Mouse (Mus musculus) midbrain, embryonic 11.5 days (tissue): ENCODE data around the gene Xpr1. TPM values are rescaled to one million over a fixed set of nuclear protein-coding genes. Genes with fewer than 3 reads are reported as not detected.
A peak's percentile ranks its signal among the peaks of the same experiment; 100 is the strongest.
"Not testable (repeated sequence)": the region's sequence is repeated elsewhere in the genome, so short reads cannot be mapped to it uniquely, and the experiment has no call there.

Experiments
- ATAC-seq: fragments of 200-750 bp; cut with Nextera tagmentation; 2 replicates; pipeline ENCODE4 v1.8.0; 2017; ENCODE audit warnings: moderate TSS enrichment, moderate library complexity; ENCODE audit not compliant: low FRiP score
- DNase-seq: peaks from one replicate; pipeline ENCODE4 v3.0.0; 2015; ENCODE audit warnings: low spot score; ENCODE audit errors: missing footprints
- H3K27ac ChIP-seq: fragments of 300-500 bp; sonication (generic); 2 replicates; pipeline ENCODE4 v1.5.1; 2014; ENCODE audit warnings: low read depth, low read length
- H3K27me3 ChIP-seq: fragments of 300-500 bp; sonication (generic); 2 replicates; pipeline ENCODE4 v1.6.1; 2014; ENCODE audit warnings: mild to moderate bottlenecking, low read length, moderate library complexity, mixed read lengths; ENCODE audit not compliant: control insufficient read depth, insufficient read depth
- H3K36me3 ChIP-seq: fragments of 300-500 bp; sonication (generic); 2 replicates; pipeline ENCODE4 v1.6.1; 2014; ENCODE audit warnings: mild to moderate bottlenecking, low read length, moderate library complexity, mixed read lengths; ENCODE audit not compliant: control insufficient read depth, insufficient read depth
- H3K4me1 ChIP-seq: fragments of 300-500 bp; sonication (generic); 2 replicates; pipeline ENCODE4 v1.6.1; 2014; ENCODE audit warnings: low read length; ENCODE audit not compliant: control insufficient read depth, insufficient read depth
- H3K4me2 ChIP-seq: fragments of 300-500 bp; sonication (generic); 2 replicates; pipeline ENCODE4 v1.6.1; 2014; ENCODE audit warnings: mild to moderate bottlenecking, moderate library complexity
- H3K4me3 ChIP-seq: fragments of 300-500 bp; sonication (generic); 2 replicates; pipeline ENCODE4 v1.5.1; 2014; ENCODE audit warnings: low read depth, low read length
- H3K9ac ChIP-seq: fragments of 300-500 bp; sonication (generic); 2 replicates; pipeline ENCODE4 v1.6.1; 2014; ENCODE audit warnings: low read length
- H3K9me3 ChIP-seq: fragments of 300-500 bp; sonication (generic); 2 replicates; pipeline ENCODE4 v1.6.1; 2016; ENCODE audit warnings: low read length; ENCODE audit not compliant: control insufficient read depth
- WGBS: fragments of 180-500 bp; shearing (Covaris S2); extraction: QIAGEN DNeasy Blood & Tissue Kit; methylation state at CpG from one replicate; pipeline ENCODE4 v1.1.7; 2014; 5-methylcytosine and 5-hydroxymethylcytosine counted together
- polyA plus RNA-seq: library from polyadenylated mRNA; unstranded; fragments of >200 nt; fragmentation: Nextera tagmentation; extraction: Ambion mirVana; gene quantifications from 2 replicates; pipeline ENCODE4 v1.2.1, GENCODE M21; 2014

Gene Xpr1
- polyA plus RNA-seq, 1 experiment from 2014 or later: 14.7 TPM

GRCm38 (mm10) chr1:155288033-155288432 lies 129.2 kb downstream of the Xpr1 start:
- H3K9ac ChIP-seq: no peak overlapping the region
- H3K27me3 ChIP-seq: no peaks in the 10 kb centered on the region
- ATAC-seq (no peak), DNase-seq (peak; percentile 8)
- no peak overlapping the region for H3K4me2 ChIP-seq
- H3K9me3 ChIP-seq: no peaks in the 10 kb centered on the region
- WGBS: 80% methylated on average over 3 of the region's 3 CpGs
- H3K27ac ChIP-seq: no peak overlapping the region
- H3K4me1 ChIP-seq: no peaks in the 10 kb centered on the region
- H3K36me3 ChIP-seq: peaks cover 4% of the 10 kb centered on the region
- no peak overlapping the region for H3K4me3 ChIP-seq

- Histone ChIP-seq H3K9ac (no peak overlapping the region), H3K9me3 (no peaks in the 10 kb centered on the region), H3K4me1 (no peaks in the 10 kb centered on the region), H3K27me3 (no peaks in the 10 kb centered on the region), H3K27ac (no peak overlapping the region), H3K4me3 (no peak overlapping the region), H3K4me2 (no peak overlapping the region), H3K36me3 (peaks cover 3% of the 10 kb centered on the region)
- no peak for ATAC-seq
- no peak for DNase-seq
- 90% methylated on average over 7 of the region's 7 CpGs for WGBS
These were observed 133.4 kb downstream of the Xpr1 start for GRCm38 (mm10) chr1:155283808-155284207.

GRCm38 (mm10) chr1:155281003-155281793 lies 136.0 kb downstream of the Xpr1 start:
- Histone ChIP-seq H3K4me2 (no peak overlapping the region), H3K27me3 (no peaks in the 10 kb centered on the region), H3K9me3 (no peaks in the 10 kb centered on the region), H3K36me3 (peaks cover 3% of the 10 kb centered on the region; the same call in 1 of the 2 replicates), H3K9ac (peak overlapping the region; percentile 9; the same call in 1 of the 2 replicates), H3K4me3 (no peak overlapping the region), H3K4me1 (no peaks in the 10 kb centered on the region), H3K27ac (no peak overlapping the region)
- ATAC-seq (peak; percentile 87), DNase-seq (peak; percentile 94)
- 62% methylated on average over 18 of the region's 18 CpGs for WGBS

- no peak overlapping the region for H3K9ac ChIP-seq
- H3K4me1 ChIP-seq: no peaks in the 10 kb centered on the region
- H3K27ac ChIP-seq: no peak overlapping the region
- no peak overlapping the region for H3K4me3 ChIP-seq
- H3K4me2 ChIP-seq: no peak overlapping the region
- DNase-seq: peak; percentile 65
- no peak for ATAC-seq
- peaks cover 3% of the 10 kb centered on the region; the same call in 1 of the 2 replicates for H3K36me3 ChIP-seq
- no peaks in the 10 kb centered on the region for H3K9me3 ChIP-seq
- WGBS: 88% methylated on average over 10 of the region's 10 CpGs
- H3K27me3 ChIP-seq: no peaks in the 10 kb centered on the region
These were observed 136.9 kb downstream of the Xpr1 start for GRCm38 (mm10) chr1:155280306-155280705.

GRCm38 (mm10) chr1:155276381-155277033 lies 140.7 kb downstream of the Xpr1 start:
- peak; percentile 62 for DNase-seq
- 75% methylated on average over 13 of the region's 13 CpGs for WGBS
- H3K27ac ChIP-seq: no peak overlapping the region

GRCm38 (mm10) chr1:155275793-155276192 lies 141.4 kb downstream of the Xpr1 start:
- Histone ChIP-seq H3K36me3 (no peaks in the 10 kb centered on the region), H3K4me1 (no peaks in the 10 kb centered on the region), H3K4me3 (no peak overlapping the region), H3K27ac (no peak overlapping the region), H3K27me3 (no peaks in the 10 kb centered on the region), H3K4me2 (no peak overlapping the region), H3K9ac (no peak overlapping the region), H3K9me3 (no peaks in the 10 kb centered on the region)
- 81% methylated on average over 4 of the region's 4 CpGs for WGBS
- DNase-seq: peak; percentile 31
- ATAC-seq: no peak

More at GRCm38 (mm10) chr1:155276381-155277033, 140.7 kb downstream of the Xpr1 start:
- H3K9me3 ChIP-seq: no peaks in the 10 kb centered on the region
- H3K36me3 ChIP-seq: no peaks in the 10 kb centered on the region
- no peak overlapping the region for H3K4me2 ChIP-seq
- H3K4me1 ChIP-seq: no peaks in the 10 kb centered on the region
- no peak overlapping the region for H3K4me3 ChIP-seq
- ATAC-seq: no peak
- no peak overlapping the region for H3K9ac ChIP-seq
- no peaks in the 10 kb centered on the region for H3K27me3 ChIP-seq

- H3K27ac ChIP-seq: no peak overlapping the region
- H3K4me1 ChIP-seq: no peaks in the 10 kb centered on the region
- H3K9me3 ChIP-seq: no peaks in the 10 kb centered on the region
- no peaks in the 10 kb centered on the region for H3K27me3 ChIP-seq
- H3K4me2 ChIP-seq: no peak overlapping the region
- DNase-seq (peak; percentile 35), ATAC-seq (no peak)
- H3K36me3 ChIP-seq: no peaks in the 10 kb centered on the region
- H3K4me3 ChIP-seq: no peak overlapping the region
- no peak overlapping the region for H3K9ac ChIP-seq
- WGBS: 89% methylated on average over 3 of the region's 3 CpGs
These were observed 142.2 kb downstream of the Xpr1 start for GRCm38 (mm10) chr1:155274976-155275375.

- Histone ChIP-seq H3K4me2 (no peak overlapping the region), H3K9ac (no peak overlapping the region), H3K27ac (no peak overlapping the region), H3K36me3 (no peaks in the 10 kb centered on the region), H3K4me1 (no peaks in the 10 kb centered on the region), H3K4me3 (no peak overlapping the region), H3K9me3 (no peaks in the 10 kb centered on the region), H3K27me3 (no peaks in the 10 kb centered on the region)
- DNase-seq: peak; percentile 45
- no peak for ATAC-seq
- WGBS: 90% methylated on average over 4 of the region's 4 CpGs
These were observed 144.3 kb downstream of the Xpr1 start for GRCm38 (mm10) chr1:155272953-155273352.

GRCm38 (mm10) chr1:155262496-155262895 lies 154.7 kb downstream of the Xpr1 start:
- H3K4me3 ChIP-seq, H3K27ac ChIP-seq, H3K9me3 ChIP-seq, H3K36me3 ChIP-seq, H3K4me2 ChIP-seq, H3K27me3 ChIP-seq, H3K9ac ChIP-seq, H3K4me1 ChIP-seq, ATAC-seq, DNase-seq: not testable (repeated sequence)
- 92% methylated on average over 10 of the region's 10 CpGs for WGBS
